Mouse (Mus musculus) hindlimb bud, embryonic 11.5 days (tissue): Measurements from ENCODE around the gene Kank4.

Experiments
- DNase-seq: peaks from one replicate; pipeline ENCODE4 v3.0.0-alpha.2; 2012; ENCODE audit warnings: low read depth, low spot score; ENCODE audit errors: extremely low spot score

Gene Kank4

DNA sequence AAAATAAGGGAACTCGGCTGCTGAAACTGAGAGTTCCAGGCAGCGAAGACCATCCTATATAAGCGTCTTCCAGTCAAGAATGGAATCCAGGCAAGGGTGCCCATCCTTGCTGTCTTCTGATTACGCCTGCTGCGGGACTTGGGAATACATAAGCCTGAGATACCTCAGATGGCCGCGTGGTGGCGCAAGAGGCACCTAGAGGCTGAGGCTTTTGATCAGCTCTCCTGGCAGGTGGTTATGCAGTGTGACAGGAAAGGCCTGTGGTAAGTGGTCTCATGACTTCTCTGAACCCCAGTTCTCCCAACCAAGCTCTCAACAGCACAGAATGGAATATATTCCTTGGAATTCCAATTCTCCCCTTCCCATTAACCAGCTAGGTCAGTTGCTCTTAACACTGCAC is 94.9 kb downstream of the Kank4 start:
- DNase-seq = no peak

DNA sequence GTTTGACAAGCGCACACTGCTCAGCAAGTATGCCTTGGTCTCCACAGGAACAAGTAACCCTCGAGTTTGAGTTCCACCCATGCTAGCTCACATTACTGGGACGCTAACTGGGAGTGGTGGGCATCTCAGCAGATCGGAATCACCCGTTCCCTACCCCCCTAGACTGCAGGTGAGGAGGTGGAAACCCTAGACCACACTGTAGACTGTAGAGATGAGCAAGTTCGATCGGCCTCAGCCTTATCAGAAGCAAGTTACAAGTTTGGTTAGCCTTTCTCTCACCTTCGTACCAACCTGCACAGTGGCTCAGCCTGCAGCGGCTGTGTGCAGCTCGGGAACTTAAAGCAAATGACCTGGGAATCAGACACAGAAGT is 98.8 kb downstream of the Kank4 start:
- no peak for DNase-seq

DNA sequence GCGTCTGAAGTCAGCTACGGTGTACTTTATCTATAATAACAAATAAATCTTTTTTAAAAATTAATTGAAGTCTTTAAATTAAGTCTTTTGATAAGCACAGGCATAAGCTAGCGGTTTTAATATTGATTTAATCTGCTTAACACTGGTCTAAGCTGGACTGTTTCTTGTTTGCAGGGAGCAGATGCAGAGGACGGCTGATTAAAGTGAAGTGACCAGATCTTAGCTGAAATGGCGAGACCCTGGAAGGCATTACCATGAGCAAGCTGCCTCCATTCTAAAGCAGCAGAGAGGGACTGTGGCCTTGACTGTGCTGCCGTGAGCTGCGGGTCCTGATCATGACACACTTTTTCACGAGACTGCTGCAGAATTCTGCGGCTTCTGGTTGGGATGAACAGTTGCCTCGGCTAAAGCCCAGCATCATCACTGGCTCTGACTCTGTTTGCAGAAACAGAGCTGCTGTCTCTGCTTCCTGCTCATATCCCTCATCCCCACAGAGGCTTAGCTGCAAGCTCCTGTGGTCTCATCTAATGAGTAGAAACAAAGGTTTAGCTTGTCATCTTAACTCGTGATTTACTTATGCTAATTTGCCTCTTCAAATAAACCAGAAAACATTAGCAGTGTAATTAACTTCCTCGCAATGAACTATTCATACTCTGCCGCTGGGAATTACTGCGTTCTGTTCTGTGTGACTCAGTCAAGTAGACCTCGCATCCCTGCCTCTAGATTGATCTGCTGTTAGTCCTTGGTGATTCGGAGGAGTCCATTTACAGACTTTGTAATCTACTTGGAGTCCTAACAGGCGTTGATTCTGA is 99.4 kb downstream of the Kank4 start:
- DNase-seq = no peak

DNA sequence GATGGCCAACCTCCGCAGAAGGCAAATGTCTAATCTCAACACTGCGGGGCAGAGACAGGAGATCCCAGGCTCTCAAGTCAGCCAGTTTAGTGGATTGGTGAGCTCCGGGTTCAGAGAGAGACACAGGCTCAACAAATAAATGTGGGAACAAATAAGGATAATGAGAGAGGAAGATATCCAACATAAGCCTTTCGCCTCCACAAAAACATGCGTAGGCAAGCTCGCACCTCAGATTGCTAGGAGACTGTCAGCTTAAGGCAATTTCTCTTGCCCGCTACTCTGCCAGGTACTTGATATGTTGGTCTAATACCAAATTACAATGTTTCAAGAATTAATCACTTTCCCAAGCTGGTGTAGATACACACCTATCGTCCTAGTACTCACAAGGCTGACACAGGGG is 106.4 kb downstream of the Kank4 start:
- DNase-seq = no peak
